Mouse (Mus musculus) ES-Bruce4 (cell line): Measurements from ENCODE around the gene A630095N17Rik.

ENCODE experiments used
- EP300 ChIP-seq: IDR thresholded peaks from 2 replicates; pipeline ENCODE4 v1.6.1; 2011; ENCODE audit warnings: low read depth, low read length; ENCODE audit not compliant: insufficient read depth
- POLR2A ChIP-seq: IDR thresholded peaks from one replicate; pipeline ENCODE4 v1.8.1; 2011; ENCODE audit warnings: low read length; ENCODE audit not compliant: insufficient read depth

DNA sequence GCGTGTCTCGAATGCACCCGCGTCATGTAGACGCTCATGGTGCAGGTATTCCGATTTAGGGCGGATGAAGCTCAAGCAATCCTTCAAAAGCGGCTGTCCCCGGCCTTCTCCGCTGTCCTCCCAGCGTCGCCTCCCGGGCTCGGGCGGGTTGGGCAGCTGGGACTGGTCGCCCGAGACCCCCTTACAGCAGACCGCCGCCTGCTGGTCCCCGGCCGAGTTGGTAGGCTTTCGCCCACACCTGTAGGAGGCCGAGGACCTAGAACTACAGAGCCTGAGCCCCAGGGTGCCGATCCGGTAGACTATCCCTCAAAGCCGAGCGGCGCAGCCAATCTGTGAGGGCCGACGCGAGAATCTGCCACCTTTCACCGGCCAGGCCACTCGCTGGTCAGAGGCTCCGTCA lies 12.4 kb downstream of the A630095N17Rik start, which contains the start of gene Tuba4a:
- no peak for TF ChIP-seq EP300
- no peak for TF ChIP-seq POLR2A
